25 mouse cellular contexts compared by ENCODE assay signal in genomic region chr7:114440494-114440893, GRCm38 (mm10).
"Had no signal": no experiment of that assay in that cellular context is flagged by ENCODE, and none has a peak within 500 bp of the region (broad histone marks: within the 10 kb centered on the region; RNA-seq: fewer than 3 reads in every experiment).

No protein-coding gene starts in this region.

- ATAC-seq: hindbrain, embryonic 16.5 days; inflammation-experienced regulatory T-cells, adult 6 months; intestine, embryonic 15.5 days; intestine, postnatal 0 days had no signal

- H3K9me3 ChIP-seq: heart, embryonic 10.5 days; heart, embryonic 12.5 days; hindbrain, embryonic 10.5 days; hindbrain, embryonic 12.5 days; intestine, embryonic 15.5 days; limb, embryonic 13.5 days; limb, embryonic 15.5 days had no signal

- H3K9ac ChIP-seq: heart, embryonic 12.5 days; hindbrain, embryonic 12.5 days; hindbrain, embryonic 14.5 days; intestine, embryonic 15.5 days; limb, embryonic 13.5 days; limb, embryonic 15.5 days; liver, embryonic 14.5 days had no signal

- H3K36me3 ChIP-seq: heart, embryonic 10.5 days; heart, embryonic 12.5 days; hindbrain, embryonic 10.5 days; hindbrain, embryonic 12.5 days; intestine, embryonic 15.5 days; limb, embryonic 13.5 days; limb, embryonic 15.5 days had no signal

- DNase-seq: gastrocnemius, postnatal 14 days; gastrocnemius, postnatal 36 days; heart, adult 18-20 months; heart, postnatal 10 days; heart, postnatal 4 days; kidney, adult 18-20 months; kidney, adult 8-10 months; kidney, postnatal 10 days; kidney, postnatal 36 days; layer of hippocampus, adult 9-11 months; layer of hippocampus, postnatal 36 days; left cerebral cortex, postnatal 4 days had no signal

- H3K27me3 ChIP-seq: heart, embryonic 12.5 days; hindbrain, embryonic 12.5 days; intestine, embryonic 15.5 days; limb, embryonic 13.5 days; limb, embryonic 15.5 days had no signal

- H3K4me1 ChIP-seq: heart, embryonic 10.5 days; heart, embryonic 12.5 days; hindbrain, embryonic 10.5 days; hindbrain, embryonic 12.5 days; intestine, embryonic 15.5 days; limb, embryonic 13.5 days; limb, embryonic 15.5 days had no signal

- H3K27ac ChIP-seq: heart, embryonic 10.5 days; hindbrain, embryonic 10.5 days; hindbrain, embryonic 12.5 days; hindbrain, embryonic 14.5 days; intestine, embryonic 15.5 days; limb, embryonic 13.5 days; limb, embryonic 15.5 days; liver, embryonic 14.5 days had no signal

- H3K4me2 ChIP-seq: heart, embryonic 12.5 days; hindbrain, embryonic 12.5 days; hindbrain, embryonic 14.5 days; intestine, embryonic 15.5 days; limb, embryonic 13.5 days; limb, embryonic 15.5 days; liver, embryonic 11.5 days had no signal

- H3K4me3 ChIP-seq: heart, embryonic 10.5 days; heart, embryonic 12.5 days; hindbrain, embryonic 10.5 days; hindbrain, embryonic 12.5 days; intestine, embryonic 15.5 days; limb, embryonic 13.5 days; limb, embryonic 15.5 days had no signal
